Mouse (Mus musculus) mouse embryonic stem cell (cell line): ENCODE measurements around the gene Tmem81.

Experiments used
- in situ Hi-C, 2 experiments: fragments of 300-500 bp; cut with MboI; formaldehyde crosslinking; loops; 1 replicate in 1 of 2; 3 replicates in 1 of 2; pipeline ENCODE4 v1.14.3; 2019 to 2020; ENCODE audit warnings: low sequenced_read_pairs in 2 of 2, low pct_unique_long_range_greater_than_20kb in 1 of 2, mixed read lengths in 1 of 2; ENCODE audit not compliant: unreplicated experiment in 1 of 2

The Tmem81 gene

GRCm38 (mm10) chr1:132542762-132543306, 36.8 kb downstream of the Tmem81 start, which contains the start of gene Cntn2:
Gene Cntn2 (minus strand): TSS chr1:132543256.
- in situ Hi-C loops, result no loop called here

GRCm38 (mm10) chr1:132543789-132544188, 37.8 kb downstream of the Tmem81 start:
- in situ Hi-C loops, result no loop called here

GRCm38 (mm10) chr1:132557901-132558631, 52.0 kb downstream of the Tmem81 start:
- in situ Hi-C loops, result no loop called here
